ENCODE assay signal across 9 mouse cellular contexts in genomic region chr2:127336497-127336832, GRCm38 (mm10). TPM values are rescaled to one million over a fixed set of nuclear protein-coding genes. Genes with fewer than 3 reads are reported as not detected.
A peak's percentile ranks its signal among the peaks of the same experiment; 100 is the strongest.
DNase-seq lines count a peak whose midpoint lies in the region; ATAC-seq and TF ChIP-seq lines count a peak whose summit lies in the region.
"Had no signal": no experiment of that assay in that cellular context is flagged by ENCODE, and none has a peak within 500 bp of the region (broad histone marks: within the 10 kb centered on the region; RNA-seq: fewer than 3 reads in every experiment).

No protein-coding gene starts in this region.

- TF ChIP-seq POLR2A in ES-Bruce4 (IDR thresholded peaks at IDR 0.05; ENCODE audit: insufficient read depth, low read length) = no peak

- no peaks in the 10 kb centered on the region for H3K36me3 ChIP-seq in heart, embryonic 12.5 days
- H3K36me3 ChIP-seq in ES-Bruce4 (ENCODE audit: control insufficient read depth, insufficient read depth, low read length, poor library complexity, severe bottlenecking) = no peaks in the 10 kb centered on the region
- H3K36me3 ChIP-seq in forebrain, embryonic 14.5 days (ENCODE audit: control insufficient read depth, insufficient read depth, low read length) = no peaks in the 10 kb centered on the region
- H3K36me3 ChIP-seq in liver, embryonic 14.5 days (replicated peaks; ENCODE audit: control insufficient read depth, insufficient read depth, low read depth) = no peaks in the 10 kb centered on the region
- H3K36me3 ChIP-seq: G1E had no signal

- peaks cover 16% of the 10 kb centered on the region for H3K27me3 ChIP-seq in heart, embryonic 12.5 days (replicated peaks)
- H3K27me3 ChIP-seq in ES-Bruce4 (ENCODE audit: control insufficient read depth, insufficient read depth, low read length, poor library complexity, severe bottlenecking) = no peaks in the 10 kb centered on the region; the same call in 1 of the 2 replicates
- peaks cover 17% of the 10 kb centered on the region for H3K27me3 ChIP-seq in forebrain, embryonic 14.5 days (replicated peaks; ENCODE audit: control insufficient read depth, insufficient read depth, low read length)
- peaks cover 11% of the 10 kb centered on the region for H3K27me3 ChIP-seq in liver, embryonic 14.5 days (ENCODE audit: control insufficient read depth, insufficient read depth, low read length)

- peak overlapping the region; percentile 46 for H3K27ac ChIP-seq in heart, embryonic 12.5 days (ENCODE audit: poor library complexity, severe bottlenecking)
- H3K27ac ChIP-seq in ES-Bruce4 (ENCODE audit: insufficient read depth, low read length) = no peak overlapping the region
- H3K27ac ChIP-seq in forebrain, embryonic 14.5 days (ENCODE audit: low read depth, low read length) = no peak overlapping the region
- no peak overlapping the region for H3K27ac ChIP-seq in liver, embryonic 14.5 days

- TF ChIP-seq CTCF in ES-Bruce4 (IDR thresholded peaks at IDR 0.05; ENCODE audit: low read depth, low read length) = no peak
- TF ChIP-seq CTCF in liver, embryonic 14.5 days (IDR thresholded peaks at IDR 0.05; ENCODE audit: low read depth) = no peak

- DNase-seq in heart, postnatal 4 days = no peak
- no peak for DNase-seq in forebrain, embryonic 14.5 days (ENCODE audit: low spot score)
- no peak for DNase-seq in liver, embryonic 14.5 days (ENCODE audit: low read depth in 3 of 3, low spot score in 3 of 3)
- no peak for DNase-seq in adrenal gland, adult 2 months
- DNase-seq in natural killer cell, adult 2 months (ENCODE audit: low spot score in 2 of 2) = no peak

- whole genome bisulfite sequencing in heart, embryonic 12.5 days = 3% methylated on average over 33 of the region's 33 CpGs
- WGBS in forebrain, embryonic 14.5 days = 3% methylated on average over 29 of the region's 33 CpGs
- WGBS in liver, embryonic 14.5 days (ENCODE audit: insufficient replicate concordance) = under 1% methylated on average over 33 of the region's 33 CpGs

- no peak for ATAC-seq in heart, embryonic 12.5 days (ENCODE audit: insufficient number of reproducible peaks, low FRiP score)
- no peak for ATAC-seq in forebrain, embryonic 14.5 days
- ATAC-seq in liver, embryonic 14.5 days (ENCODE audit: insufficient read depth) = no peak
- ATAC-seq in CD4-positive, CD25-positive, alpha-beta regulatory T cell, adult 4 months = no peak

- peak overlapping the region; percentile 60 for H3K4me3 ChIP-seq in heart, embryonic 12.5 days
- peak overlapping the region; percentile 42 for H3K4me3 ChIP-seq in ES-Bruce4 (ENCODE audit: low read depth, low read length)
- H3K4me3 ChIP-seq in forebrain, embryonic 14.5 days (ENCODE audit: low read depth, low read length) = peak overlapping the region; percentile 44
- peak overlapping the region; percentile 53 to 57 for H3K4me3 ChIP-seq in liver, embryonic 14.5 days (ENCODE audit: insufficient read depth in 1 of 2, low read depth in 2 of 2, low read length in 2 of 2)

- no peak for TF ChIP-seq EP300 in ES-Bruce4 (IDR thresholded peaks at IDR 0.05; ENCODE audit: insufficient read depth, low read depth, low read length)
- TF ChIP-seq EP300 in liver, embryonic 14.5 days (IDR thresholded peaks at IDR 0.05; ENCODE audit: low read depth) = no peak

- no peaks in the 10 kb centered on the region for H3K9me3 ChIP-seq in heart, embryonic 12.5 days (replicated peaks)
- no peaks in the 10 kb centered on the region for H3K9me3 ChIP-seq in ES-Bruce4 (replicated peaks; ENCODE audit: control insufficient read depth, insufficient read depth, low read length, poor library complexity, severe bottlenecking)
- H3K9me3 ChIP-seq in forebrain, embryonic 14.5 days (replicated peaks; ENCODE audit: control insufficient read depth, low read length) = no peaks in the 10 kb centered on the region
- no peaks in the 10 kb centered on the region for H3K9me3 ChIP-seq in liver, embryonic 14.5 days (ENCODE audit: control insufficient read depth, low read length)

- H3K4me2 ChIP-seq in heart, embryonic 12.5 days = peak overlapping the region; percentile 76
- H3K4me2 ChIP-seq in forebrain, embryonic 14.5 days (ENCODE audit: low read length) = peak overlapping the region; percentile 86
- H3K4me2 ChIP-seq in liver, embryonic 14.5 days (ENCODE audit: low read depth) = peak overlapping the region; percentile 67

- H3K4me1 ChIP-seq in heart, embryonic 12.5 days (replicated peaks) = peaks cover 41% of the 10 kb centered on the region
- no peaks in the 10 kb centered on the region for H3K4me1 ChIP-seq in ES-Bruce4 (ENCODE audit: control insufficient read depth, insufficient read depth, low read length)
- no peaks in the 10 kb centered on the region for H3K4me1 ChIP-seq in forebrain, embryonic 14.5 days (ENCODE audit: control insufficient read depth, insufficient read depth, low read length)
- peaks cover 0 to 10% of the 10 kb centered on the region in 2 experiments; a peak in 3 of 4 replicates for H3K4me1 ChIP-seq in liver, embryonic 14.5 days (replicated peaks; ENCODE audit: control insufficient read depth in 2 of 2, insufficient read depth in 2 of 2, low read length in 1 of 2)

- H3K9ac ChIP-seq in heart, embryonic 12.5 days = peak overlapping the region; percentile 77
- H3K9ac ChIP-seq in ES-Bruce4 (ENCODE audit: low read depth, poor library complexity, severe bottlenecking) = peak overlapping the region; percentile 75
- H3K9ac ChIP-seq in forebrain, embryonic 14.5 days (ENCODE audit: low read length) = peak overlapping the region; percentile 59
- H3K9ac ChIP-seq in liver, embryonic 14.5 days (replicated peaks) = peak overlapping the region; percentile 10; the same call in 1 of the 2 replicates

RNA-seq across cellular contexts. Expression of gene Dusp2, which starts 0.5 kb away (rescaled TPM):
- polyA plus RNA-seq in heart, embryonic 12.5 days (2016; fragmentation: Nextera tagmentation; extraction: Ambion mirVana) = 23.8 and 26.3 TPM in 2 replicates
- 1 to 10 TPM; 3.3 to 3.7 TPM for total RNA-seq in heart, postnatal 4 days (2021)
- polyA plus RNA-seq in ES-Bruce4 (2011; ENCODE audit: insufficient read depth, insufficient read length, low read depth, missing spikeins) = 0.61 and 1.9 TPM in 2 replicates
- 5.6 and 7.4 TPM in 2 replicates for polyA plus RNA-seq in forebrain, embryonic 14.5 days (2014; fragmentation: Nextera tagmentation; extraction: Ambion mirVana)
- 1.1 and 1.8 TPM in 2 replicates for polyA plus RNA-seq in liver, embryonic 14.5 days (2012; rRNA removed)
- polyA plus RNA-seq in liver, embryonic 14.5 days (2014; fragmentation: Nextera tagmentation; extraction: Ambion mirVana) = 1.5 and 1.7 TPM in 2 replicates
- polyA plus RNA-seq in CD4-positive, CD25-positive, alpha-beta regulatory T cell, adult 4 months (2017; shearing (Covaris generic)) = 10 to 100 TPM; 20.1 to 45.4 TPM
- total RNA-seq in adrenal gland, adult 2 months (2021) = under 1 TPM; 0.17 to 0.76 TPM
- polyA plus RNA-seq in adrenal gland, adult 2 months (2012; rRNA removed) = 1.3 and 2.2 TPM in 2 replicates
- polyA plus RNA-seq: G1E had no signal

RNA-seq across cellular contexts. Expression of gene Astl, which starts 2.0 kb away (rescaled TPM):
- not detected in 2 replicates for polyA plus RNA-seq in heart, embryonic 12.5 days (2016; fragmentation: Nextera tagmentation; extraction: Ambion mirVana)
- total RNA-seq in heart, postnatal 4 days (2021) = not detected
- polyA plus RNA-seq in ES-Bruce4 (2011; ENCODE audit: insufficient read depth, insufficient read length, low read depth, missing spikeins) = not detected in 2 replicates
- not detected in 2 replicates for polyA plus RNA-seq in forebrain, embryonic 14.5 days (2014; fragmentation: Nextera tagmentation; extraction: Ambion mirVana)
- polyA plus RNA-seq in liver, embryonic 14.5 days (2012; rRNA removed) = not detected in 2 replicates
- polyA plus RNA-seq in liver, embryonic 14.5 days (2014; fragmentation: Nextera tagmentation; extraction: Ambion mirVana) = not detected in 2 replicates
- under 1 TPM; 0.22 to 0.42 TPM for polyA plus RNA-seq in CD4-positive, CD25-positive, alpha-beta regulatory T cell, adult 4 months (2017; shearing (Covaris generic))
- not detected for total RNA-seq in adrenal gland, adult 2 months (2021)
- polyA plus RNA-seq in adrenal gland, adult 2 months (2012; rRNA removed) = not detected in 2 replicates
- polyA plus RNA-seq: G1E had no signal

RNA-seq across cellular contexts. Expression of gene Adra2b, which starts 26.5 kb away (rescaled TPM):
- polyA plus RNA-seq in heart, embryonic 12.5 days (2016; fragmentation: Nextera tagmentation; extraction: Ambion mirVana) = 7.1 and 7.6 TPM in 2 replicates
- total RNA-seq in heart, postnatal 4 days (2021) = under 1 TPM; 0.32 to 0.33 TPM
- 1.5 and 2.1 TPM in 2 replicates for polyA plus RNA-seq in ES-Bruce4 (2011; ENCODE audit: insufficient read depth, insufficient read length, low read depth, missing spikeins)
- 0.36 and 0.43 TPM in 2 replicates for polyA plus RNA-seq in forebrain, embryonic 14.5 days (2014; fragmentation: Nextera tagmentation; extraction: Ambion mirVana)
- 12.4 and 13.2 TPM in 2 replicates for polyA plus RNA-seq in liver, embryonic 14.5 days (2012; rRNA removed)
- polyA plus RNA-seq in liver, embryonic 14.5 days (2014; fragmentation: Nextera tagmentation; extraction: Ambion mirVana) = 20.0 and 24.4 TPM in 2 replicates
- polyA plus RNA-seq in CD4-positive, CD25-positive, alpha-beta regulatory T cell, adult 4 months (2017; shearing (Covaris generic)) = not detected
- 1 to 10 TPM; 1.6 to 1.9 TPM for total RNA-seq in adrenal gland, adult 2 months (2021)
- polyA plus RNA-seq in adrenal gland, adult 2 months (2012; rRNA removed) = 1.1 and 1.5 TPM in 2 replicates
- polyA plus RNA-seq: G1E had no signal

Comparison
In these comparisons a context has a peak if more than half of its experiments do, and no peak if none do; other contexts are left out.
1. H3K9ac ChIP-seq: peak in every context shown above with its lines; median percentile 77 in heart, embryonic 12.5 days; 75 in ES-Bruce4; 59 in forebrain, embryonic 14.5 days; 10 in liver, embryonic 14.5 days.